Mouse (Mus musculus): Measurements from ENCODE around the gene Reck. TPM values are rescaled to one million over a fixed set of nuclear protein-coding genes. Genes with fewer than 3 reads are reported as not detected.
A peak's percentile ranks its signal among the peaks of the same experiment; 100 is the strongest.

The Reck gene
- total RNA-seq, 2 experiments from 2014 or later = 5.2 to 6.0 TPM

DNA sequence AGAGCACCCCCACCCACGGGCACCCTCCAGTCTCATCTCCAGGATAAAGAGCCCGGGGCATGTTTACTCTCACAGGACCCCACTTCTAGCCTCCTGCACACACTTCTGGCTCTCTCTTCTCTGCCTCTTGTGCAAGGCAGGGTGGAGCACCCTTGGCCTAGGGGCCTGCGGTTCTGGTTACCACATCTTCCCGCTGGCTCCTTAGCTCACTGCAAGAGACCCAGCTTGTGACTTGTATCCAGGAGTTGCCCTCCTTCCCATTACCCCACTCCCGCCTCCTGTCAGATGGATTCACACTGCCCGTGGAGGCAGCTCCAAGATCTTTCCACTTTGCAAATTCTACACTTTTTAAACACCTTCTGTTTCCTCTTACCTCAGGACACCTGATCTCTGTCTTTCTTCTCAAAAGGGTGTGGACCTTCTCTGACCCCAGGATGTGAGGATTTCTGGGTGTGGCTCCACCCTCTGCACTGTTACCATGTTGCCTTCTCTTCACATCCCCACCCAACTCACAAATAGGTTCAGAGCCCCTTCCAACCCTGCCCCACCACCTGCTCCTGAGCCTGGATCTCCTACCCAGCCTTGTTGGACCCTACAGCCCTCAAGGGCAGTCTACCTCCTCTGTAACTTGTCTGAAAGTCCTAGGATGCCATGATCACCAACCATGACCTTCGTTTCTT is 90.7 kb downstream of the Reck start:
- no peak for DNase-seq (ENCODE audit: extremely low spot score in 1 of 2, low spot score in 1 of 2)

GRCm38 (mm10) chr4:43968650-43969049 is 93.3 kb downstream of the Reck start:
- DNase-seq (ENCODE audit: extremely low spot score in 1 of 2, low spot score in 1 of 2) = peak in 1 of 2 experiments; percentile 19

DNA sequence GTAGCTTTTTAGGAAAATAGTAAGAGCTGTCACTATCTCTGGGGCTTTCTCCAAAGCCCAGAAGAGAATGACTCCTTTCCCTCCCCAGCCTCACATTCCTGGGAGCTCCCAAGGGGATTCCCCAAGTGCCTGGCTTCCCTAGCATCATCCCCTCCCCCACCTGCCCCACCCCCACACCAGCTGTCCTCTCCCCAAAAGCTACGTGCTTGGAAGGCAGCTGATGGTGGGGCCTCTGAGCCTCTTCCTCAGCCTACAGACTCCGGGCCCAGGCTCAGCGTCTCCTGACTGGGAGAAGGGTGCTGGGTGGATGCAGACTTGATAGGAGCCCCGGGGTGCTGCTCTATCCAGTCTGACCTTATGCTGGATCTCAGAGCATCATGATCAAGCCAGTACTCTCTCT is 94.0 kb downstream of the Reck start:
- DNase-seq (ENCODE audit: extremely low spot score in 1 of 2, low spot score in 1 of 2) = no peak

DNA sequence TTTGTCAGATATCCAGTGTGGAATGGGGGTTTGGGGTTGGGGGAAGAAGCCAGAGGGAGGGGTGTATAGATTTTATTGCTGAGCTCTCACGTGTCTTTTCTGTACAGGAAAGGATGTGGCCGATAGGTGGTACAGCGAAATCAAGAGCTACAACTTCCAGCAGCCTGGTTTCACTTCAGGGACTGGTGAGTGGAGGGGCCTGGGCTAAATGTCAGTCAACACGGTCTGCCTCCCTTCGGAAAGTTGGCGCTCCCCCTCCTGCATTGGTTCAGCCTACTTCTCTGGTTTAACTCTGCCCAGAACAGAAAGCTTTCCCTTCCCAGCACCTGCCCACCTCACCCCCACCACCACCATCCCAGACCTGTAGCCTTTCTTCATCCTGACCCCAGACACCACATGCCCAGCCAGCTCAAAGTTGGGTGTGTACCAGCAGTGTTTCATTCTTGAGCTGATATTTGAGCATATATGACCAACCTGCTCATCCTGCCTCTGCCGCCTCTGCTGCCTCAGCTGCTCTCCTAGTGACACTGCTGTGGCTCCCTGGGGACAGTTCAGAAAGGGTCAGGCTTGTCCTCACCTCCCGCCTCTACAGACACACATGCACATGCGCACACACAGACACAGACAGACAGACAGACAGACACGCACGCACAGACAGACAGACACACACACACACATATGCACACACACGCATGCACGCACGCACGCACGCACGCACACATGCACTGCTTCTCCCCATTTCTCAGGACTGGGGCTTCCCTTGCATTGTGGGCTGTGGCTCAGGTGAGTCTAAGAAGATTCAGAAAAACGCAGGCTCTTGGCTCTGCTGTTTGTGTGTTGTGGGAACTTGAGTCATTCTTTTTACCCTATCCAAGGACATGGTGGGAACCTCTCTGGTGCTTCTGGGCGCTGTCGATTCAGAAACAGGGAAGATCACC is 95.3 kb downstream of the Reck start:
- DNase-seq (ENCODE audit: extremely low spot score in 1 of 2, low spot score in 1 of 2) = no peak

GRCm38 (mm10) chr4:43971541-43972136 is 96.3 kb downstream of the Reck start:
- DNase-seq (ENCODE audit: extremely low spot score in 1 of 2, low spot score in 1 of 2) = no peak

DNA sequence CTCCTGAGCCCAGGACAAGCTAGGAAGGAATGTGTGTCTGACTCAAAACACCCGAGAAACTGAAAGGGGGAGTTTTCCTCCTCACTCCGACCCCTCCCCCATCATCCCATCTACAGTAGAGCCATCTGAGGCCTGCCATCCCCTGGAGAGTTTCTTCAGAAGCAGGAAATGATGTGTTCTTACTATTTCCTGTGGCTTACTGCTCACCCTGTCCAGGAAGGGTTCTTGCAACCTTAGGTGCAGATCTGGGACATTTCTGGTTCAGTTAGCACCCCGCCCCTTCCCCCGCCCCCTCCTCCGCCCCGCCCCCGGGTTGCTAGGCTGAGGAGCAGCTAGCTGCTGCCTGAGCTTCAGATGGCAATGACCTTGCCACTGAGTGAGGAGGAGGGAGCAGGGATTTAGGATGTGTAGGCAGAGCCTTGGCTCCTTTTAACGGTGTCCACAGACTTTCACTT is 96.8 kb downstream of the Reck start:
- no peak for DNase-seq (ENCODE audit: extremely low spot score in 1 of 2, low spot score in 1 of 2)

DNA sequence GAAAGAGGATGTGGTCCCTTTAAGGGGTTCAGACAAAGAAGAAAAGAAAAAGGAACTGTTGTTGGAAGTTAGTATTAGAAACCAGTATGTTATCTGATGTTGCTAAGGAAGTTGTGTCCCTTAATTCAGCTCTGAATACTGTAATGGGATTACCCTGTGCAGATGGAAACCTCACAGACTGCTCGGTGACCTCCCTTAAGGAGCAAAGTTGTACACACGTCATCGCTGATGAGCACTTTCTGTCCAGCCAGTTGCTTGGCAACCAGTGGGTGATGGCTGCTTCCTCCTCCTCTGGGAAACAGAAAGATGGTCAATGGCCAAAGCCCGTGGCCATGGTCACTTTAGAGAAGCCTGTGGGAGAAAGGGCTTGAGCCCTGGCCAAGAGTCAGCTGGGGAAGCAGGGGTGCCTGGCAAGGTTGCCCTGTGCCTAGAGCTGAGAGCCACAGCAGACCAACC is 98.2 kb downstream of the Reck start:
- DNase-seq (ENCODE audit: extremely low spot score in 1 of 2, low spot score in 1 of 2) = peak in 1 of 2 experiments; percentile 21

- no peak for DNase-seq (ENCODE audit: extremely low spot score in 1 of 2, low spot score in 1 of 2)
These were observed 99.7 kb downstream of the Reck start for GRCm38 (mm10) chr4:43974914-43975616.

DNA sequence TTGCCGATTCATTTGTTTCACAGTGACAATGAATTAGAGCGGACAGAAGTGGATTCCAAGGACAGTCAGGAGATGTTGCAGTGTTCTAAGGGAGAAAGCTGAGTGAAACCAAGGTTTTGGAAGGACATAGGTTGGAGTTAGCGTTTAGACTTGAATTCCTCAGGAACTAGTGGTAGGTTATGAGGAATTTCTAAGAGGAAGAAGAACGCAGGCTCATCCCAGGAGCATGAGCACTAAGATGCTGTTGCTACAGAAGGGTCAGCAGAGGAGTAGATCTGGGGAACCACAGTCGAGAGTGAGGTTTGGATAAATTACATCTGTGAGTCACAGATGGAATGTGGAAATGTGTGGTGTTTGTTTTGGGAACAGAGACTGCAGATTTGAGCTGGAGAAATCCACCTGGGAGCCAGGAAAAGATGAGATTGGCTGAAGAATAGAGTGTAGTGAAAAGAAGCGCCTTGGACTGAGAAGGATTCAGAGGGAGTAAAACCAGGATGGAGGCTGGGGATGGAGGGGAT is 101.0 kb downstream of the Reck start:
- no peak for DNase-seq (ENCODE audit: extremely low spot score in 1 of 2, low spot score in 1 of 2)

- DNase-seq (ENCODE audit: extremely low spot score in 1 of 2, low spot score in 1 of 2) = no peak
These were observed 103.5 kb downstream of the Reck start for GRCm38 (mm10) chr4:43978521-43979443.

DNA sequence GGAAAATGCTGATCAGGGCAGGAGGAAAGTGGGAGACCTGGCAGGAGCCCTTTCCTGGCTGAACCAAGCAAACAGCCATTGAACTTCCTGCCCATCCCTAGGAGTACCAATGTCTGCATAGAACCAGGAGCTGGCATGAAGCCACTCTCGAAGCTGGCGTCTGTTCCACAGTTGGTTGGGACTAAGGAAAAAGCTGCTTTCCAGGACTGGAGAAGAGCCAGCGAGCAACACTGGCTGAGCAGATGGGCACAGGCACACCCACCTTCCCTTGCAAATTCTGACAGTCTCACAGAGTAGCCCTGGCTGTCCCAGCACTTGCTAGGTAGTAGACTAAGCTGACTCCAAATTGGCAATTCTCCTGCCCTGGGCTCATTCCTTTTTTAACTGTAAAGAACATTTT is 104.4 kb downstream of the Reck start:
- DNase-seq (ENCODE audit: extremely low spot score in 1 of 2, low spot score in 1 of 2) = peak; percentile 77 to 79

DNA sequence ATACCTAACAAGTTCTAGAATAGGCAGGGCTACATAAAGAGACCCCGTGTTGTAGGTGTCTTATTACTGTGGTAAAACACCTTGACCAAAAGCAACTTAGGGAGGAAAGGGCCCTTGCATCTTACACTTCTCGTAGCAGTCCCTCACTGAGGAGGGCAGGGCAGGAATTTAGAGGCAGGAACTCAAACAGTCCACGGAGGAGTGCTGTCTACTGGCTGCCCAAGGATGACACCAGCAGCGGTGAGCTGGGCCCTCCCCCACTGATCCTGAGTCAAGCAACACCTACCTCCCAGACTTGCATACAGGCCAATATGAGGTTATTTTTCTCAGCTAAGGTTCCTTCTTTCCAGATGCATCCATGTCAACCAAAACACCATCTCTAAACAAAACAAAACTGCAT is 104.9 kb downstream of the Reck start:
- DNase-seq (ENCODE audit: extremely low spot score in 1 of 2, low spot score in 1 of 2) = no peak

- no peak for DNase-seq (ENCODE audit: extremely low spot score in 1 of 2, low spot score in 1 of 2)
These were observed 105.5 kb downstream of the Reck start for GRCm38 (mm10) chr4:43980846-43981245.

DNA sequence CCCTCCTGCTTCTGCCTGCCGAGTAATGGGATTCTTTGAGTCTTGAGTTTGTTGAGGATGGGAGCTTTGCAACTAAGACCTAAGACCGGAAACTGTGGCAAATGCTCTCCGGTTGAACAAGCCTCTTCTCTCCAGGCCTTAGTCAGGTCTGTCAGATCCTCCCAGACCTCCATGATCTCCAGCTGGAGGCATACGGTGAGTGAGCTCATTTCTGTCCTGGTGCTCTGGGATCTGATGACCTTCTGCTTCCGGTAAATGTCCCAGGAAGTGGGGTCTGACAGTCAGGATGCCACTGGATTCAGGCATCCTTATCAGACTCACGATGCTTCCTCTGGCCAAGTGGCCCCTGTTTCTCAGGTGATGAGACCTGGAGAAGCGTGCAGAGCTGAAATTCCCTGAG is 105.9 kb downstream of the Reck start:
- no peak for DNase-seq (ENCODE audit: extremely low spot score in 1 of 2, low spot score in 1 of 2)

DNA sequence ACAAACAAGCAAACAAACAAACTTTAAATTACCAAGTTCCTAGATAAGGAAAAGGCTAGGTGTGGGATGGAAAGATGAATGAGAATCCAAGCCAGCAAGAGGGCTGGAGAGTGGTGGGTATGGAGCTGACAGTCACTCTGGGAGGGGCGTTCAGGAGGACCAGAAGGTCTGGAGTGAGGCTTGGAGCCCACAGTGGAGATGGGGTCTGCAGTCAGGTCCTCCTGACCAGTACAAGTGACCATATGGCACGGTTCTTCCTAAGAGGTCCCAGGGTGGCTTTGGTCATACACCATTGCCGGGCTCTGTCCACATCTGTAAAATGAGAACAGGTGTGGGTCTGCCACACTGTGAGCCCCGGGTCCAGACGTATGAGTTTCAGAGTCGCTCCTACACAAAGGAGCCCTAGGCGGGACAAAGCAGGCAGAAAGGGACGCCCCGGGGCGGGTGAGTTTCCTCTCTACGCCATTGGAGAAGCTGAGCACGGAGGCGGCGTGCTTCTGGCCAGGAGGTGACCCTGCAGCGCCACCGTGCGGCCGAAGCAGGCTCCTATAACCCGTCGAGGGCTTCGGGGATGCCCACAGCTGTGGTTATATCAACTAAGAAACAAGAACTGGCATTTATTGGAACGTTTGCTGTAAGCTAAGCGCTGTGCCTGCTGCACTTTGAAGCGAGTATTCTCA is 106.9 kb downstream of the Reck start:
- peak; percentile 89 to 98 for DNase-seq (ENCODE audit: extremely low spot score in 1 of 2, low spot score in 1 of 2)

GRCm38 (mm10) chr4:43983181-43983580 is 107.9 kb downstream of the Reck start, which contains the start of gene Ccin:
Gene Ccin, plus strand, starts transcription at chr4:43983483.
- no peak for DNase-seq (ENCODE audit: extremely low spot score in 1 of 2, low spot score in 1 of 2)

DNA sequence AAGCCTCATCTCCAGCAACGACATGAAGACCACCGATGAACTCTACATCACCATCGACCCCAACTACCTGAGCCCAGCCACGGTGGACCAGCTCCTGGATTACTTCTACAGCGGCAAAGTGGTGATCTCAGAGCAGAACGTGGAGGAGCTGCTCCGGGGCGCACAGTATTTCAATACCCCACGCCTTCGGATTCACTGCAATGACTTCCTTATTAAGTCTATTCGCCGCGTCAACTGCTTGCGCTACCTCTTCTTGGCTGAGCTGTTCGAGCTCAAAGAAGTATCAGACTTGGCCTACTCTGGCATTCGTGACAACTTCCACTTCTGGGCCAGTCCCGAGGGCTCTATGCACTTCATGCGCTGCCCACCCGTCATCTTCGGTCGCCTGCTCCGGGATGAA is 108.4 kb downstream of the Reck start:
- no peak for DNase-seq (ENCODE audit: extremely low spot score in 1 of 2, low spot score in 1 of 2)

DNA sequence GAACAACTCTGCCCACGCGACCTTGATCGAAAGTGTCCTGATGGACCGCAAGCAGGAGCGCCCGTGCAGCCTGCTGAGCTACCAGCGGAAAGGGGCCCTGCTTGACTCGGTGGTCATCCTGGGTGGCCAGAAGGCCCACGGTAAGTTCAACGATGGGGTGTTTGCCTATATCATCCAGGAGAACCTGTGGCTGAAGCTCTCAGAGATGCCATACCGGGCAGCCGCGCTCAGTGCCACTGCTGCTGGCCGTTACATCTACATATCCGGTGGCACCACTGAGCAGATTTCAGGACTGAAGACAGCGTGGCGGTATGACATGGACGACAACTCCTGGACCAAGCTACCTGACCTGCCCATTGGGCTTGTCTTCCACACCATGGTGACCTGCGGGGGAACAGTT is 109.0 kb downstream of the Reck start:
- no peak for DNase-seq (ENCODE audit: extremely low spot score in 1 of 2, low spot score in 1 of 2)

GRCm38 (mm10) chr4:43988976-43989375 is 113.6 kb downstream of the Reck start:
- no peak for DNase-seq (ENCODE audit: extremely low spot score in 1 of 2, low spot score in 1 of 2)

All from layer of hippocampus, postnatal 25 days (tissue).